Mouse (Mus musculus): ENCODE results near the gene Frem2.

Gene Frem2

DNA sequence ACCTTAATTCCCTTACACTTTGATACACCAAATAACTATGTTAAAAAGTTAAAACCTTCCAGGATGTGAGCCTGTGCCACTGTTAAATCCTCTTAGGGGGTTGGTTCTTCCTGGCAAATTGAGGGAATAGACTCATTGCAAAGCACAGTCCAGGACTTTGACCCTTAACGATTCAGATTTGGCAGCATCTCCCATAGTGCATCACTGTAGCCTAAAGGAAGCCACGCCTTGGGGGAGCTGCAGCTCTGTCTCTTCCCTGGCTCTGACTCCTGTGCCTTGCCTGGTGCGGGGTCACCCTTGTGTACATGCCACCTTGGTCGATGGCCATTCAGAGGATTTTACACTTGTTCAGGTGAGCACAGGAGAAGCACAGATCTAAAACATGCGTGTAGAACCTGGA is 187.5 kb downstream of the Frem2 start:
- DNase-seq (ENCODE audit: low spot score) = no peak

GRCm38 (mm10) chr3:53467356-53467755 is 189.8 kb downstream of the Frem2 start:
- DNase-seq (ENCODE audit: low spot score) = no peak

- no peak for DNase-seq (ENCODE audit: low spot score)
These were observed 190.7 kb downstream of the Frem2 start for GRCm38 (mm10) chr3:53466481-53466880.

GRCm38 (mm10) chr3:53465330-53465729 is 191.8 kb downstream of the Frem2 start:
- DNase-seq (ENCODE audit: low spot score) = no peak

DNA sequence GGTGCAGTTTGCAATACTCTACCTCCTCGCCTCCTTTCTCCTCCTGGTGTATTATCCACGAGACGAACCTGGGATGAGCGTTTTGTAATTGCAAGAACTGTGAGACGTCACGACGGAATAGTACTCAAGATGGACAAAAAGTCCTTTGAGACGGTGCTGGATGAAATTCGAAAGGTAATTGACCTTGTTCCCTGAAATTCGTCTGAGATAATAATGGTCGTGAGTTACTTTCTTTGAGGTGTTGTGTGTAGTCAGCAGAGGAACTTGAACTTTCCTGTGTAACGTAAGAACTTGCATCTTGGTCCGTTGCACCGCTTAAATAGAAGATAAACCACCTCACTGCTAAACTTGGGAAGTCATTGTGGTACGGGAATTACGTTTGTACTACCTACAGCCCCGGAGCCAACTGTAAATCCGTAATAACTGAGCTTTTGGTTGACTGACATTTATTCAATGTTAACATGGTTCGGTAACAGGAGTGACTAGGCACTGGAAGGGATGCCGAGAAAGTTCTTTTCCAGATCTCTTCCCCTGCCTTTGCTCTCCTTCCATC is 192.9 kb downstream of the Frem2 start:
- DNase-seq (ENCODE audit: low spot score) = no peak

Data from urinary bladder, postnatal 14 days (tissue).